Mouse (Mus musculus) liver, embryonic 14.5 days (tissue): ENCODE results near the gene Bbs9. TPM values are rescaled to one million over a fixed set of nuclear protein-coding genes. Genes with fewer than 3 reads are reported as not detected.

Source experiments
- ATAC-seq: fragments of 200-750 bp; cut with Nextera tagmentation; 2 replicates; pipeline ENCODE4 v1.8.0; 2017; ENCODE audit warnings: moderate number of reproducible peaks, mild to moderate bottlenecking, moderate library complexity; ENCODE audit not compliant: insufficient read depth
- DNase-seq, 3 experiments: peaks; one replicate each; pipeline ENCODE4 v3.0.0-alpha.2; 2012 to 2013; ENCODE audit warnings: low read depth in 3 of 3, low spot score in 3 of 3
- H3K27ac ChIP-seq: fragments of 300-500 bp; sonication (generic); 2 replicates; pipeline ENCODE4 v1.5.1; 2014; ENCODE audit warnings: moderate library complexity, mild to moderate bottlenecking, control low read depth, inconsistent platforms
- H3K27me3 ChIP-seq: fragments of 300-500 bp; sonication (generic); 2 replicates; pipeline ENCODE4 v1.6.1; 2014; ENCODE audit warnings: mild to moderate bottlenecking, low read length, moderate library complexity; ENCODE audit not compliant: control insufficient read depth, insufficient read depth
- H3K36me3 ChIP-seq: fragments of 300-500 bp; sonication (generic); replicated peaks from 2 replicates; pipeline ENCODE4 v1.6.1; 2014; ENCODE audit warnings: low read depth; ENCODE audit not compliant: control insufficient read depth, insufficient read depth
- H3K4me1 ChIP-seq, 2 experiments: fragments of 200-500 bp in 1 of 2; fragments of 300-500 bp in 1 of 2; sonication (generic) in 1 of 2; replicated peaks; 2 replicates each; pipeline ENCODE4 v1.6.1; 2012 to 2014; ENCODE audit warnings: antibody characterized with exemption in 1 of 2, inconsistent platforms in 1 of 2, low read length in 1 of 2; ENCODE audit not compliant: control insufficient read depth in 2 of 2, insufficient read depth in 2 of 2
- H3K4me2 ChIP-seq: fragments of 300-500 bp; sonication (generic); 2 replicates; pipeline ENCODE4 v1.6.1; 2014; ENCODE audit warnings: low read depth, mild to moderate bottlenecking, control low read depth, moderate library complexity
- H3K4me3 ChIP-seq, 2 experiments: fragments of 200-500 bp in 1 of 2; fragments of 300-500 bp in 1 of 2; sonication (generic) in 1 of 2; 2 replicates each; pipeline ENCODE4 v1.5.1; 2012 to 2014; ENCODE audit warnings: low read depth in 2 of 2, low read length in 2 of 2, mild to moderate bottlenecking in 2 of 2, control low read depth in 1 of 2, inconsistent platforms in 1 of 2, moderate library complexity in 1 of 2; ENCODE audit not compliant: insufficient read depth in 1 of 2
- H3K9ac ChIP-seq: fragments of 300-500 bp; sonication (generic); replicated peaks from 2 replicates; pipeline ENCODE4 v1.6.1; 2014; ENCODE audit warnings: mild to moderate bottlenecking, control low read depth, moderate library complexity
- H3K9me3 ChIP-seq: fragments of 300-500 bp; sonication (generic); 2 replicates; pipeline ENCODE4 v1.6.1; 2016; ENCODE audit warnings: low read length, mixed read lengths; ENCODE audit not compliant: control insufficient read depth
- CTCF ChIP-seq: IDR thresholded peaks from 2 replicates; pipeline ENCODE4 v1.5.1; 2016; ENCODE audit warnings: antibody characterized with exemption, low read depth, control low read depth
- EP300 ChIP-seq: IDR thresholded peaks from 2 replicates; pipeline ENCODE4 v1.6.1; 2016; ENCODE audit warnings: antibody characterized with exemption, low read depth
- WGBS: fragments of 180-500 bp; shearing (Covaris S2); extraction: QIAGEN DNeasy Blood & Tissue Kit; methylation state at CpG from one replicate; pipeline ENCODE4 v1.1.7; 2014; ENCODE audit not compliant: insufficient replicate concordance; 5-methylcytosine and 5-hydroxymethylcytosine counted together
- polyA plus RNA-seq, 2 experiments: library from polyadenylated mRNA; depleted of rRNA in 1 of 2; stranded (reverse) in 1 of 2; unstranded in 1 of 2; fragments of >200 nt; fragmentation: Nextera tagmentation in 1 of 2; extraction: Ambion mirVana in 1 of 2; gene quantifications; 2 replicates each; pipeline versions ENCODE4 v1.2.1 to v1.2.3; 2012 to 2014

Bbs9 gene
- polyA plus RNA-seq, 2 experiments: 2.2 to 2.3 TPM

DNA sequence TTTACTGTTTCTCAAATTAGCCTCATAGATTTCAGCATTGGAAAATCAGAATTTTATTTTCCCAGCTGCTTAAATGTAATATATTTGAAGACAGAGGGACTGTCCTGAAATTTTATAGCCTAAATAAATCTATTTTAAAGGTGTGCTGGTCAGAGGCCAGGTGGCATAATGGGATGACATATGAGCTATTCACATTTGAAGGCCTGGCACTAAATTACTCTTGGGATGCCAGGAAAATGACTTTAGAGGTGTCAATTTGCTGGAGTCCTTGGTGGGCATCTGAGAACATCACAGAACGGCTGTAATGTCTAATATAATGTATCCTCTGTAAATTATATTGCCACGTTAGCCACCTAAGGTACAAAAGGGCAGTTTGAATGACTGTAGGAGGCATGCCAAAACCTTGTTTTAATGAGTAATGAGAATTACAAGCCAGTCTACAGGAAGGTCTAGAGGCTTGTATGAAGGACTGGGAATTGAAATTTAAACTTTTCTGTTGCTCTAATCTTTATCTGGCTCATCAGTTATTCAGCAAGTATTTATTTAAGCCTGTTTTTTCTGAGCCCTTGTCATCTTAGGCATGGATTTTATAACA, 351.8 kb downstream of the Bbs9 start:
- Histone ChIP-seq H3K27ac (no peak overlapping the region), H3K27me3 (no peaks in the 10 kb centered on the region), H3K4me1 (no peaks in the 10 kb centered on the region), H3K36me3 (no peaks in the 10 kb centered on the region), H3K4me2 (no peak overlapping the region), H3K9me3 (no peaks in the 10 kb centered on the region), H3K9ac (no peak overlapping the region), H3K4me3 (no peak overlapping the region)
- WGBS: 60% methylated on average over 2 of the region's 2 CpGs
- DNase-seq: no peak
- ATAC-seq: no peak
- no peak for TF ChIP-seq CTCF
- no peak for TF ChIP-seq EP300

DNA sequence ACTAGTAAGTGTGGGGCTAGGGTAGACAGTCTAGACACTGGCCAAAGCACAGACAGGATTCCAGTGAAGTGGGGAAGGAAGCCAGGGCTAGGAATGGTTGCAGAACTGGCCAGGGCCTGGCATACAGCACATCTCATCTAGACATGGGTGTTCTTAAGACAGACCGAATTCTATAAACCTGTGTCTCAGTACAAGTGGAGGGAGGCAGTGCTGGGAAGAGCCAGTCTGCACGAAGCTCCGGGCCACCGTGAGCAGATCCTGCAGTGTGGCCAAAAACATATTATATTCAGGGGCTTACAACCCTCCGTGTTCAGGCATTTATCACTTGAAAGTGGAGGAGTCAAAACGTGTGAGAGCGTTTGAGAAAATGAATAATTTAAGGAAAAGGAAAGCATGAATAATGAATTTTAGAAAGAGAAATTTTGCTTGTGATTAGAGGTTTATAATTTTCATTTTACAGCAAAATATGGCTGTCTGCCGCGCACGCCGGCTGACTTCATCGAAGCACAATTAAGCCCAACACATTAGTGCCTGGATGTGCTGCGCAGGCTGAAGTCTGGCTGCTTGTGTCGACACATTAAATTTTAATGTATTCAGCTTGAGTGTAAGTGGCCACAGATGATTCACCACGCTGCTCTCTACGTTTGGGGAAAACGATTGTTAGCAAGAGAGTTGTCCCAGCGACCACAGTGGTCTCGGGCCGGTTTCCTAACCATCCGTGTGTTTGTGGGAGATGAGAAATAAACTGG, 353.9 kb downstream of the Bbs9 start:
- Histone ChIP-seq H3K9me3 (no peaks in the 10 kb centered on the region), H3K4me2 (no peak overlapping the region), H3K27me3 (no peaks in the 10 kb centered on the region), H3K4me1 (no peaks in the 10 kb centered on the region), H3K27ac (no peak overlapping the region), H3K36me3 (no peaks in the 10 kb centered on the region), H3K9ac (no peak overlapping the region), H3K4me3 (no peak overlapping the region)
- no peak for ATAC-seq
- TF ChIP-seq EP300 (no peak), CTCF (no peak)
- WGBS: 72% methylated on average over 21 of the region's 21 CpGs
- DNase-seq: no peak

DNA sequence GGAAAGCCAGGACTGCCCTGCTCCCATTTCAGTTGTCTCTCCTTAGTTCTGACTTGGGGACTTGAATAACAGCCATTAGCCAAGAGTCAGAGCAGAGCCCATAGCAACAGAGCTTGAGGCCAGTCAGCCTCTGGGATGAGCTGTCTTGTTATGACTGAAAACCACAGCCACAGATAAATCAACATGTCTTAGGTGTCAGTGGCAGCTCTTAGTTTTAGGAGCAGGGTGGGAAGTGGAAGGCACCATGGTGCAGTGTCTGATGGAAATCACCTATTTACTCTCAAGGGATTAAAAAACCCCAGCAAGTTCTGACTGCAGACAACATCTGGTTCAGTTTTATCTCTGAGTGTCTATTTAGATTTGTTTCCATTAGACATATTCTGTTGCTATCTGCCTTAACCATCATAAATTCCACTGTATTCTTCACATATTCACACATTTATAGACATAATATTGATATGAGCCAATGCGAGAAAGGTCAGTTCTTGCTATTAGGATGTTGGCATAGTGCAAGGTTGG, 359.5 kb downstream of the Bbs9 start:
- 86% methylated on average over 1 of the region's 1 CpGs for WGBS

DNA sequence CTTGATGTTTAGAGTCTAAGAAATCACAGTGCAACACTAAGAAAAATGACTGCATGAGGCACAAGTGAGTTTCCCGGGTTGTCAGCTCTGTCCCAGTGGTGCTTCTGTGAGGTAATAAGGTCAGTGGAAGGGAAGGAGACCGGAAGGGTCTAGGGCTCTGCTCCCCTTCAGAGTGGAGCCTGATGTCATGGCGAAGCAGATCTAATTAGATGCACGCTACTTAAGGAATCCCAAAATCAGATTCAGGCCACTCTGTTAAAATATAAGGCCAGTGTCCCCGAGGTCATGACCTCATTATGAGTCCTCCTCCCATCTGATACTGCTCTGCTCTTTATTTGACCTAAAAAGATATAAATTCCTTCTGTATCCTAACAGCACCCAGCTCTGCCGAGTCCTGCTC, 361.5 kb downstream of the Bbs9 start:
- TF ChIP-seq EP300: no peak
- no peak for TF ChIP-seq CTCF
- no peak overlapping the region for H3K9ac ChIP-seq
- H3K36me3 ChIP-seq: no peaks in the 10 kb centered on the region
- no peak for DNase-seq
- H3K4me3 ChIP-seq: no peak overlapping the region
- ATAC-seq: no peak
- no peaks in the 10 kb centered on the region for H3K4me1 ChIP-seq
- no peaks in the 10 kb centered on the region for H3K27me3 ChIP-seq
- no peaks in the 10 kb centered on the region for H3K9me3 ChIP-seq
- no peak overlapping the region for H3K4me2 ChIP-seq
- no peak overlapping the region for H3K27ac ChIP-seq
- WGBS: 57% methylated on average over 6 of the region's 6 CpGs

More for the DNA sequence above, 359.5 kb downstream of the Bbs9 start:
- no peak for ATAC-seq
- no peak for TF ChIP-seq EP300
- no peak for TF ChIP-seq CTCF
- no peaks in the 10 kb centered on the region for H3K9me3 ChIP-seq
- H3K27me3 ChIP-seq: no peaks in the 10 kb centered on the region
- no peak overlapping the region for H3K9ac ChIP-seq
- no peak for DNase-seq
- no peak overlapping the region for H3K4me3 ChIP-seq
- H3K4me1 ChIP-seq: no peaks in the 10 kb centered on the region
- no peak overlapping the region for H3K4me2 ChIP-seq
- H3K36me3 ChIP-seq: no peaks in the 10 kb centered on the region
- H3K27ac ChIP-seq: no peak overlapping the region

DNA sequence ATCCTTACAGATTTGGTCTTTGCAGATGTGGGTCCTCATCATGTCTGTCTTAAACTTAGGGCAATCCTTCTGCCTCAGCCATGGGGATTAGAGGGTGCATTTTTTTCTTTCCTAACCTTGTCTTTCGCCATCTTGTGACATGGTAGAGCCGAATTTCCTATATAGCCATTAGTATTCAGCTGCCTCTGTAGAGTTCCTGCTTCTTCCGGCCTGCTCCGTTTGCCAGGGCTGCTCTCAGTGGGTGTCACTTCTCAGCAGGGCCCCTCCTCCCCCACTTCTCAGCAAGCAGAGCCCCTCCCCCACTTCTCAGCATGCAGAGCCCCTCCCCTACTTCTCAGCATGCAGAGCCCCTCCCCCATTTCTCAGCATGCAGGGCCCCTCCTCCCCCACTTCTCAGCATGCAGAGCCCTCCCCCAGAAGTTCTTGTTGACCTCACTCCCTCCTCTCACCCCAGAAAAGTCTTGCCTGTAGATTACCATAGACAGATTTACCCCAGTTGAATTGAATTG, 362.2 kb downstream of the Bbs9 start:
- ATAC-seq: no peak
- WGBS: 29% methylated on average over 4 of the region's 4 CpGs
- Histone ChIP-seq H3K4me2 (no peak overlapping the region), H3K9me3 (no peaks in the 10 kb centered on the region), H3K4me3 (no peak overlapping the region), H3K9ac (no peak overlapping the region), H3K27ac (no peak overlapping the region), H3K4me1 (no peaks in the 10 kb centered on the region), H3K36me3 (no peaks in the 10 kb centered on the region), H3K27me3 (no peaks in the 10 kb centered on the region)
- DNase-seq: no peak
- TF ChIP-seq CTCF (no peak), EP300 (no peak)
